Mouse (Mus musculus) myocyte (in vitro differentiated cells): ENCODE measurements around the gene Crygc. TPM values are rescaled to one million over a fixed set of nuclear protein-coding genes. Genes with fewer than 3 reads are reported as not detected.
A peak's percentile ranks its signal among the peaks of the same experiment; 100 is the strongest.

Source experiments
- H3K27me3 ChIP-seq: one replicate; pipeline ENCODE4 v1.6.1; 2011; ENCODE audit not compliant: control insufficient read depth, insufficient read depth, insufficient read length
- H3K36me3 ChIP-seq: one replicate; pipeline ENCODE4 v1.6.1; 2011; ENCODE audit not compliant: control insufficient read depth, insufficient read depth
- H3K4me2 ChIP-seq: one replicate; pipeline ENCODE4 v1.6.1; 2011; ENCODE audit warnings: low read depth, control low read depth
- H3K4me3 ChIP-seq: one replicate; pipeline ENCODE4 v1.5.1; 2011; ENCODE audit warnings: mild to moderate bottlenecking, control low read depth, moderate library complexity
- H3K79me2 ChIP-seq: one replicate; pipeline ENCODE4 v1.6.1; 2011; ENCODE audit not compliant: control insufficient read depth, insufficient read depth
- H3ac ChIP-seq: one replicate; pipeline ENCODE4 v1.6.1; 2011; ENCODE audit not compliant: control insufficient read depth, insufficient read length
- CEBPB ChIP-seq: IDR thresholded peaks from 2 replicates; pipeline ENCODE4 v1.6.1; 2011; ENCODE audit warnings: mild to moderate bottlenecking, moderate library complexity; ENCODE audit not compliant: poor library complexity, insufficient read depth, severe bottlenecking
- E2F4 ChIP-seq: IDR thresholded peaks from one replicate; pipeline ENCODE4 v1.6.1; 2011; ENCODE audit warnings: mild to moderate bottlenecking, control low read depth, moderate library complexity; ENCODE audit not compliant: insufficient read depth
- MAX ChIP-seq: IDR thresholded peaks from one replicate; pipeline ENCODE4 v1.6.1; 2011; ENCODE audit warnings: low read depth, mild to moderate bottlenecking, control low read depth
- MYOD1 ChIP-seq, 3 experiments: IDR thresholded peaks; one replicate each; pipeline ENCODE4 v1.6.1; 2011; ENCODE audit warnings: control low read depth in 2 of 3, low read depth in 2 of 3, mild to moderate bottlenecking in 2 of 3, moderate library complexity in 1 of 3; ENCODE audit not compliant: insufficient read length in 2 of 3, control insufficient read depth in 1 of 3
- MYOG ChIP-seq, 3 experiments: IDR thresholded peaks; one replicate each; pipeline ENCODE4 v1.6.1; 2011; ENCODE audit warnings: control low read depth in 2 of 3, low read depth in 2 of 3, mild to moderate bottlenecking in 2 of 3; ENCODE audit not compliant: insufficient read length in 2 of 3, control insufficient read depth in 1 of 3, insufficient read depth in 1 of 3
- POLR2A ChIP-seq: IDR thresholded peaks from one replicate; pipeline ENCODE4 v1.6.1; 2011; ENCODE audit warnings: low read depth, mild to moderate bottlenecking, control low read depth, moderate library complexity; ENCODE audit not compliant: insufficient read length
- POLR2AphosphoS2 ChIP-seq: IDR thresholded peaks from one replicate; pipeline ENCODE4 v1.6.1; 2011; ENCODE audit warnings: low read depth, control low read depth; ENCODE audit not compliant: insufficient read length
- REST ChIP-seq: IDR thresholded peaks from one replicate; pipeline ENCODE4 v1.6.1; 2011; ENCODE audit warnings: mild to moderate bottlenecking, control low read depth, moderate library complexity; ENCODE audit not compliant: insufficient read depth, insufficient read length
- SRF ChIP-seq: IDR thresholded peaks from one replicate; pipeline ENCODE4 v1.6.1; 2011; ENCODE audit warnings: low read depth; ENCODE audit not compliant: control insufficient read depth, insufficient read length
- TCF12 ChIP-seq: IDR thresholded peaks from one replicate; pipeline ENCODE4 v1.6.1; 2011; ENCODE audit warnings: mild to moderate bottlenecking, control low read depth; ENCODE audit not compliant: poor library complexity, insufficient read depth, severe bottlenecking
- TCF3 ChIP-seq: IDR thresholded peaks from one replicate; pipeline ENCODE4 v1.6.1; 2011; ENCODE audit warnings: low read depth, control low read depth; ENCODE audit not compliant: insufficient read length
- USF1 ChIP-seq: IDR thresholded peaks from one replicate; pipeline ENCODE4 v1.6.1; 2011; ENCODE audit warnings: low read depth, mild to moderate bottlenecking, control low read depth, moderate library complexity
- polyA plus RNA-seq: library from polyadenylated mRNA; unstranded; fragments of >200 nt; fragmentation: generic; extraction: Trizol; gene quantifications from one replicate; pipeline ENCODE4 v1.2.1, GENCODE M21; 2012; ENCODE audit warnings: missing spikeins

Gene Crygc
- not detected for polyA plus RNA-seq

DNA sequence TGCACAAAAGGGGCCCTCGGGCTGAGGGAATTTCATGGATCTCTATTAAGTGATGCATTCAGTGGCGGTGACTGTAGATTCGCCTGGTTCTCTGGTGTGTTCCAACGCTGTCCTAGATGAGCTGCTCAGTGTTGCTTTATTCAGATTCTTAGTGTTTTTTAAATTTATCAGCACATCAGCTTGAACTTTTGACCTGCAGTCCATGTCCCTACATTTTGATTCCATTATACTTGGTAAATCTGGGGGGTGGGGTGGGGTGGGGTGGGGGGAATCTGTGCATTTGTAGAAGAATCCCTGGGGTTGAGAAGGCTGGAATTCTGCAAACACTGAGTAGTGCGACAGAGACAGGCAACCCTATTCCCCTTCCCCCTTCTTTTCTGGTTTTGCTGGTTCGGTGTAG lies at the start of gene Crygc:
Gene Crygc (minus strand): TSS at position 101 of the 400 bp plus-strand sequence.
- H3K4me2 ChIP-seq = no peak within 1 kb of the TSS
- H3ac ChIP-seq = no peak within 1 kb of the TSS
- no peak for TF ChIP-seq MYOD1 (IDR thresholded peaks at IDR 0.05; ENCODE audit: control insufficient read depth in 1 of 3, insufficient read length in 2 of 3, low read depth in 2 of 3)
- no peak for TF ChIP-seq SRF
- TF ChIP-seq REST = no peak
- TF ChIP-seq TCF12 = no peak
- no peak for TF ChIP-seq CEBPB
- no peak for TF ChIP-seq E2F4
- TF ChIP-seq POLR2A = no peak
- TF ChIP-seq TCF3 = no peak
- TF ChIP-seq MYOG (IDR thresholded peaks at IDR 0.05; ENCODE audit: control insufficient read depth in 1 of 3, insufficient read depth in 1 of 3, insufficient read length in 2 of 3, low read depth in 2 of 3) = no peak
- no peak for TF ChIP-seq USF1
- no peak for TF ChIP-seq POLR2AphosphoS2
- TF ChIP-seq MAX = no peak
- H3K4me3 ChIP-seq = no peak within 1 kb of the TSS
- no peaks in the 10 kb centered on the region for H3K27me3 ChIP-seq
- H3K79me2 ChIP-seq = no peaks in the 10 kb centered on the region
- no peaks in the 10 kb centered on the region for H3K36me3 ChIP-seq

DNA sequence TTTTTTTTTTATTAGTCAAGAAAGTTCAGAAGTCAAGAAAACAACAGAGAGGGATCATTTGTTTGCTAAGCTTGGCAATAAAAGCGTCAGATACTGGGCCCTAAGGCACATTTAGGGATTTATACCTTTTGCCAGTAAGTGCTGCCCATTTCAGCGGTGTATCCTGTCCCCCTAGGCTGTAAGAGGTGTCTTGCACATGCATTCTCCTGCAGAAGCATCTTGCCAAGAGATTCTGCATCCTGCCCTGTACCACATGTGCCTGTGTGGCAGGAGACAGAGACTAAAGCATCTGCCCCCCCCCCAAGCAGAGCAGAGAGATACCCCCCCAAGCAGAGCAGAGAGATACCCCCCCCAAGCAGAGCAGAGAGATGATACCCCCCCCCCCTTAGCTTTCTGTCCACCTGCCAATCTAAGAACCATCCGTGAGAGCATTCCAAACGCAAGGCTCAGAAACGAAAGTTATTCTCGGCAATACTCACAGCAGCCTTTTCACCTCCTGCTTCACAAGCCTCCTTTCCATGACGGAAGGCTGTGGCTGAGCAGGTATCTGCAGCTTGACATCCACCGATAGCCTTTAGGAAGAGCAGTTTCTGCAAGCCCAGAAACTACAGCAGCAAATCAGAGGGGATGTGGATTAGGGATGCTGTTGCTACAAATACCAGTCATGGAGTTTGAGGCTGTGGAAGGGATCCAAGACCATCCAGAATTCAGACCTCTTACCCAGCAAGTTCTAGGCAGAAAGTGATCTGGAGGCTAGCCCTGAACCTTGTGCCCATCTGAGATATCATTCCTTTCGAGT lies 49.3 kb upstream of the Crygc start, which contains the start of gene D630023F18Rik:
Gene D630023F18Rik (minus strand): TSS at position 641 of the 799 bp plus-strand sequence.
- Histone ChIP-seq H3K36me3 (no peaks in the 10 kb centered on the region), H3K4me2 (peak within 1 kb of the TSS; percentile 24), H3K79me2 (no peaks in the 10 kb centered on the region), H3K4me3 (no peak within 1 kb of the TSS), H3K27me3 (no peaks in the 10 kb centered on the region), H3ac (no peak within 1 kb of the TSS)
- TF ChIP-seq MYOG (IDR thresholded peaks at IDR 0.05; ENCODE audit: control insufficient read depth in 1 of 3, insufficient read depth in 1 of 3, insufficient read length in 2 of 3, low read depth in 2 of 3) (no peak), E2F4 (no peak), MAX (no peak), SRF (no peak), MYOD1 (IDR thresholded peaks at IDR 0.05; ENCODE audit: control insufficient read depth in 1 of 3, insufficient read length in 2 of 3, low read depth in 2 of 3) (no peak)

DNA sequence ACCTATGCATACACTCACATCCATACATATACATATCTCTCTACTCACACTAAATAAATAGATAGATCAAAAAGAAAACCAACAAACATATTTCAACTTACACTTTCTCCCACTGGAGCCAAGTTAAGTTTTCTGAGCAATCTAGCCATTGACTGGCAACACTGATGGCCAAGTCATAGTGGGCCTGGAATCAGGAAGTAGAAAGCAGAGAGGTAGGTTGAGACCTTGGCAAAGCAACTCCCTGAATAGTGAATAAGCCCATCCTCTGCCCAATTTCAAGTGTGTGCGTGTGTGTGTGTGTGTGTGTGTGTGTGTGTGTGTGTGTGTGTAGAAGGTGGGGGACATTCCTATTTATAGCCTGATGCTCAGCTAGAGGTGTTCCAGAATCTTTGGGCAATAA lies 45.9 kb upstream of the Crygc start, which contains the start of gene Gm28845:
Gene Gm28845 (minus strand): TSS at position 121 of the 400 bp plus-strand sequence.
- Histone ChIP-seq H3ac (no peak within 1 kb of the TSS), H3K36me3 (no peaks in the 10 kb centered on the region), H3K4me2 (no peak within 1 kb of the TSS), H3K27me3 (no peaks in the 10 kb centered on the region), H3K4me3 (no peak within 1 kb of the TSS), H3K79me2 (no peaks in the 10 kb centered on the region)
- TF ChIP-seq CEBPB (no peak), MYOG (IDR thresholded peaks at IDR 0.05; ENCODE audit: control insufficient read depth in 1 of 3, insufficient read depth in 1 of 3, insufficient read length in 2 of 3, low read depth in 2 of 3) (no peak), MAX (no peak), POLR2A (no peak), REST (no peak), TCF12 (no peak), E2F4 (no peak), TCF3 (no peak), SRF (no peak), MYOD1 (IDR thresholded peaks at IDR 0.05; ENCODE audit: control insufficient read depth in 1 of 3, insufficient read length in 2 of 3, low read depth in 2 of 3) (no peak), POLR2AphosphoS2 (no peak), USF1 (no peak)

DNA sequence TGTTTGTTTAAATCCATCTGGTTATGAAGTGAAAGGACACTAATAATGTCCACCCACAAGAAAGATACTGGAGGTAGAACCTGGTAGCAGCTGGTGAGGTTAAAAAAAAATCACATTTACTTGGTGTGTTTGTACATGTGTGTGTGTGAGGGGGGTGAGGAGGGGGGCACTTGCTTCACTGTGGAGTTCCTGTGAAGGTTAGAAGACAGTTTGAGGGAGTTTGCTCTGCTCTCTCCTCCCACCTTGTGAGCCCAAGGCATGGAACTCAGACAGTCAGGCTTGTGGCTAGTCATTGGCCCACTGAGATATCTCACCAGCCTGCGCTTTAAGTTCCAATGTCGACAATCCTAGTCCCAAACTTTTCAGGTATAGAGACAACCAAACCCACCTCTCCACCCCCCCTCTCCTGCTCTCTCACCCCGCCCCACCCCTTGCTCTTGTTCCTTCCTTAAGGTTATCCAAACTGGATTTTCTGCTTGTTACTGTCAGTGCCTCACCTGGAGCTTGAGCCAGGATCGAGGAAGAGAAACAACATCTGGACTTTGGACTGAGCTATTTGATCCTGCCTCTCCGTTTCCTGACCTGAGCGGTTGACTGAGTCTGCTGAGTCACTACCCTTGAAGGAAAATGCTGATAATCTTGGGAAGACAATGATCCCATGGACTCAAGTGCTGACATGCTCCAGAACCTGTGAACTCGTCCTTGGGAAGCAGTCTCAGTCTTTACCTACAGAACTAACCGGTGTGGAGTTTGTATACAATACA lies 44.8 kb upstream of the Crygc start:
- H3K36me3 ChIP-seq = no peaks in the 10 kb centered on the region
- H3K79me2 ChIP-seq = no peaks in the 10 kb centered on the region
- no peak overlapping the region for H3K4me2 ChIP-seq
- no peak overlapping the region for H3K4me3 ChIP-seq
- H3K27me3 ChIP-seq = no peaks in the 10 kb centered on the region
- H3ac ChIP-seq = no peak overlapping the region
- no peak for TF ChIP-seq SRF
- TF ChIP-seq MYOG (IDR thresholded peaks at IDR 0.05; ENCODE audit: control insufficient read depth in 1 of 3, insufficient read depth in 1 of 3, insufficient read length in 2 of 3, low read depth in 2 of 3) = no peak
- no peak for TF ChIP-seq CEBPB
- TF ChIP-seq MYOD1 (IDR thresholded peaks at IDR 0.05; ENCODE audit: control insufficient read depth in 1 of 3, insufficient read length in 2 of 3, low read depth in 2 of 3) = no peak
- no peak for TF ChIP-seq MAX
- TF ChIP-seq TCF12 = no peak
- no peak for TF ChIP-seq REST
- no peak for TF ChIP-seq USF1
- no peak for TF ChIP-seq POLR2AphosphoS2
